Mouse (Mus musculus): Measurements from ENCODE around the gene Epb41. TPM values are rescaled to one million over a fixed set of nuclear protein-coding genes. Genes with fewer than 3 reads are reported as not detected.
A peak's percentile ranks its signal among the peaks of the same experiment; 100 is the strongest.

The Epb41 gene
- total RNA-seq (2021), result 10 to 100 TPM; 36.5 to 44.3 TPM

GRCm38 (mm10) chr4:132074933-132075769 lies at the start of gene Epb41:
Epb41 (minus strand) TSS chr4:132075321.
- DNase-seq (ENCODE audit: low spot score in 2 of 2), result peak; percentile 94 to 96
- intact Hi-C loops (cut with DNase I), result loop anchor here (5.0 kb wide), 2 partner anchors 38 to 158 kb away; no protein-coding TSS in a partner anchor

- intact Hi-C loops (cut with DNase I), result no loop called here
- DNase-seq (ENCODE audit: low spot score in 2 of 2), result no peak
Measured at GRCm38 (mm10) chr4:132123166-132123565, 48.0 kb upstream of the Epb41 start.

- intact Hi-C loops (cut with DNase I), result no loop called here
- no peak for DNase-seq (ENCODE audit: low spot score in 2 of 2)
Measured at GRCm38 (mm10) chr4:132121674-132122073, 46.6 kb upstream of the Epb41 start.

- intact Hi-C loops (cut with DNase I), result no loop called here
- DNase-seq (ENCODE audit: low spot score in 2 of 2), result peak; percentile 13 to 34
Measured at GRCm38 (mm10) chr4:132119566-132119965, 44.4 kb upstream of the Epb41 start.

- intact Hi-C loops (cut with DNase I), result no loop called here
- DNase-seq (ENCODE audit: low spot score in 2 of 2), result no peak
Measured at GRCm38 (mm10) chr4:132116315-132116714, 41.2 kb upstream of the Epb41 start.

- intact Hi-C loops (cut with DNase I), result no loop called here
- no peak for DNase-seq (ENCODE audit: low spot score in 2 of 2)
Measured at GRCm38 (mm10) chr4:132113411-132114095, 38.4 kb upstream of the Epb41 start.

- intact Hi-C loops (cut with DNase I), result no loop called here
- DNase-seq (ENCODE audit: low spot score in 2 of 2), result no peak
Measured at GRCm38 (mm10) chr4:132111227-132111626, 36.1 kb upstream of the Epb41 start.

GRCm38 (mm10) chr4:132108221-132108620 lies 33.1 kb upstream of the Epb41 start:
- DNase-seq (ENCODE audit: low spot score in 2 of 2), result no peak
- intact Hi-C loops (cut with DNase I), result no loop called here

GRCm38 (mm10) chr4:132101152-132101551 lies 26.0 kb upstream of the Epb41 start:
- DNase-seq (ENCODE audit: low spot score in 2 of 2), result no peak

GRCm38 (mm10) chr4:132099548-132099947 lies 24.4 kb upstream of the Epb41 start:
- no peak for DNase-seq (ENCODE audit: low spot score in 2 of 2)
- intact Hi-C loops (cut with DNase I), result no loop called here

More at GRCm38 (mm10) chr4:132101152-132101551, 26.0 kb upstream of the Epb41 start:
- intact Hi-C loops (cut with DNase I), result no loop called here

GRCm38 (mm10) chr4:132095043-132095442 lies 19.9 kb upstream of the Epb41 start:
- intact Hi-C loops (cut with DNase I), result no loop called here
- DNase-seq (ENCODE audit: low spot score in 2 of 2), result no peak

- DNase-seq (ENCODE audit: low spot score in 2 of 2), result no peak
- intact Hi-C loops (cut with DNase I), result no loop called here
Measured at GRCm38 (mm10) chr4:132093928-132094327, 18.8 kb upstream of the Epb41 start.

- intact Hi-C loops (cut with DNase I), result no loop called here
- no peak for DNase-seq (ENCODE audit: low spot score in 2 of 2)
Measured at GRCm38 (mm10) chr4:132093136-132093535, 18.0 kb upstream of the Epb41 start.

- intact Hi-C loops (cut with DNase I), result loop anchor here (2.0 kb wide), 1 partner anchor 90 kb away; no protein-coding TSS in a partner anchor
- peak in 1 of 2 experiments; percentile 46 for DNase-seq (ENCODE audit: low spot score in 2 of 2)
Measured at GRCm38 (mm10) chr4:132088921-132089320, 13.8 kb upstream of the Epb41 start.

GRCm38 (mm10) chr4:132085114-132085513 lies 10.0 kb upstream of the Epb41 start:
- intact Hi-C loops (cut with DNase I), result no loop called here
- no peak for DNase-seq (ENCODE audit: low spot score in 2 of 2)

- intact Hi-C loops (cut with DNase I), result no loop called here
- no peak for DNase-seq (ENCODE audit: low spot score in 2 of 2)
Measured at GRCm38 (mm10) chr4:132080492-132080983, 5.4 kb upstream of the Epb41 start.

GRCm38 (mm10) chr4:132079555-132080275 lies 4.6 kb upstream of the Epb41 start:
- intact Hi-C loops (cut with DNase I), result loop anchor here (1.0 to 5.0 kb wide), 4 partner anchors 42 to 219 kb away; no protein-coding TSS in a partner anchor
- peak; percentile 53 to 67 for DNase-seq (ENCODE audit: low spot score in 2 of 2)

GRCm38 (mm10) chr4:132078296-132078714 lies 3.2 kb upstream of the Epb41 start:
- intact Hi-C loops (cut with DNase I), result loop anchor here (2.0 to 5.0 kb wide), 3 partner anchors 41 to 218 kb away; no protein-coding TSS in a partner anchor
- no peak for DNase-seq (ENCODE audit: low spot score in 2 of 2)

- intact Hi-C loops (cut with DNase I), result loop anchor here (5.0 kb wide), 2 partner anchors 40 to 160 kb away; no protein-coding TSS in a partner anchor
- DNase-seq (ENCODE audit: low spot score in 2 of 2), result no peak
Measured at GRCm38 (mm10) chr4:132077445-132077844, 2.3 kb upstream of the Epb41 start.

All from left cerebral cortex, postnatal 36 days (tissue).